ENCODE assay signal across 8 mouse cellular contexts in genomic region chr9:121995077-121995476, GRCm38 (mm10). TPM values are rescaled to one million over a fixed set of nuclear protein-coding genes. Genes with fewer than 3 reads are reported as not detected.
DNase-seq lines count a peak whose midpoint lies in the region; ATAC-seq and TF ChIP-seq lines count a peak whose summit lies in the region.

No protein-coding gene starts in this region.

- no peak overlapping the region for H3K9ac ChIP-seq in liver, adult 2 months (ENCODE audit: low read depth, low read length)
- H3K9ac ChIP-seq in forebrain, embryonic 11.5 days (ENCODE audit: low read length): peak overlapping the region; percentile 83
- H3K9ac ChIP-seq in intestine, embryonic 16.5 days (ENCODE audit: low read depth, low read length): peak overlapping the region; percentile 83
- H3K9ac ChIP-seq in neural tube, embryonic 13.5 days: peak overlapping the region; percentile 87

- no peak for TF ChIP-seq CTCF in liver, adult 2 months (IDR thresholded peaks at IDR 0.05; ENCODE audit: low read depth, low read length)

- intact Hi-C loops in left cerebral cortex, postnatal 36 days (cut with DNase I): no loop called here

- ATAC-seq in forebrain, embryonic 11.5 days (replicated peaks; ENCODE audit: low FRiP score): no peak
- no peak for ATAC-seq in intestine, embryonic 16.5 days
- ATAC-seq in neural tube, embryonic 13.5 days (ENCODE audit: low read depth): no peak

- no peak overlapping the region for H3K27ac ChIP-seq in liver, adult 2 months (replicated peaks; ENCODE audit: insufficient read depth, low read depth, low read length)
- no peak overlapping the region for H3K27ac ChIP-seq in forebrain, embryonic 11.5 days (ENCODE audit: low read depth, low read length)
- no peak overlapping the region for H3K27ac ChIP-seq in intestine, embryonic 16.5 days (ENCODE audit: low read length)
- no peak overlapping the region for H3K27ac ChIP-seq in neural tube, embryonic 13.5 days (replicated peaks)

- H3K79me2 ChIP-seq in liver, adult 2 months (ENCODE audit: control insufficient read depth, insufficient read depth, low read length): no peaks in the 10 kb centered on the region; the same call in 1 of the 2 replicates

- TF ChIP-seq POLR2A in liver, adult 2 months (IDR thresholded peaks at IDR 0.05; ENCODE audit: extremely low read depth, insufficient read depth, low read length): no peak

- no peaks in the 10 kb centered on the region for H3K4me1 ChIP-seq in liver, adult 2 months (ENCODE audit: control insufficient read depth, insufficient read depth, low read length)
- peaks cover 2% of the 10 kb centered on the region; the same call in 1 of the 2 replicates for H3K4me1 ChIP-seq in forebrain, embryonic 11.5 days (replicated peaks; ENCODE audit: control insufficient read depth, insufficient read depth, low read length)
- H3K4me1 ChIP-seq in intestine, embryonic 16.5 days (ENCODE audit: control insufficient read depth, insufficient read depth, low read length): peaks cover 6% of the 10 kb centered on the region; the same call in 1 of the 2 replicates
- peaks cover 27% of the 10 kb centered on the region for H3K4me1 ChIP-seq in neural tube, embryonic 13.5 days (replicated peaks)

- H3K4me3 ChIP-seq in liver, adult 2 months (ENCODE audit: insufficient read depth, low read depth, low read length): peak overlapping the region; percentile 56; the same call in 1 of the 2 replicates
- H3K4me3 ChIP-seq in forebrain, embryonic 11.5 days (ENCODE audit: low read depth, low read length): peak overlapping the region; percentile 88
- peak overlapping the region; percentile 89 for H3K4me3 ChIP-seq in intestine, embryonic 16.5 days (ENCODE audit: low read length)
- H3K4me3 ChIP-seq in neural tube, embryonic 13.5 days: peak overlapping the region; percentile 93

- H3K9me3 ChIP-seq in forebrain, embryonic 11.5 days (ENCODE audit: control insufficient read depth, low read length): no peaks in the 10 kb centered on the region
- H3K9me3 ChIP-seq in intestine, embryonic 16.5 days (ENCODE audit: control insufficient read depth, low read length): no peaks in the 10 kb centered on the region
- H3K9me3 ChIP-seq in neural tube, embryonic 13.5 days: no peaks in the 10 kb centered on the region

- WGBS in liver, adult 2 months: 21% methylated on average over 10 of the region's 10 CpGs
- WGBS in forebrain, embryonic 11.5 days: 16% methylated on average over 10 of the region's 10 CpGs
- 13% methylated on average over 10 of the region's 10 CpGs for WGBS in intestine, embryonic 16.5 days
- 19% methylated on average over 10 of the region's 10 CpGs for WGBS in neural tube, embryonic 13.5 days

- no peaks in the 10 kb centered on the region for H3K27me3 ChIP-seq in liver, adult 2 months (ENCODE audit: control insufficient read depth, insufficient read depth, low read length)
- no peaks in the 10 kb centered on the region for H3K27me3 ChIP-seq in forebrain, embryonic 11.5 days (ENCODE audit: control insufficient read depth, insufficient read depth, low read length)
- H3K27me3 ChIP-seq in intestine, embryonic 16.5 days (replicated peaks; ENCODE audit: control insufficient read depth, insufficient read depth, low read length): no peaks in the 10 kb centered on the region
- H3K27me3 ChIP-seq in neural tube, embryonic 13.5 days: no peaks in the 10 kb centered on the region; the same call in 1 of the 2 replicates

- no peak for DNase-seq in liver, adult 2 months (ENCODE audit: extremely low read depth, low read depth, low spot score)
- DNase-seq in liver: no peak
- DNase-seq in forebrain, embryonic 11.5 days (ENCODE audit: low spot score): no peak
- no peak for DNase-seq in urinary bladder, adult 2 months (ENCODE audit: low spot score)
- no peak for DNase-seq in cerebellum, postnatal 4 days (ENCODE audit: low spot score in 2 of 2)
- no peak for DNase-seq in left cerebral cortex, postnatal 36 days (ENCODE audit: low spot score in 2 of 2)

- H3K4me2 ChIP-seq in forebrain, embryonic 11.5 days (ENCODE audit: low read depth, low read length, severe bottlenecking): peak overlapping the region; percentile 94
- H3K4me2 ChIP-seq in intestine, embryonic 16.5 days (ENCODE audit: low read depth, low read length): peak overlapping the region; percentile 91
- H3K4me2 ChIP-seq in neural tube, embryonic 13.5 days: peak overlapping the region; percentile 86

- H3K36me3 ChIP-seq in liver, adult 2 months (ENCODE audit: control insufficient read depth, insufficient read depth, low read length): no peaks in the 10 kb centered on the region
- no peaks in the 10 kb centered on the region for H3K36me3 ChIP-seq in forebrain, embryonic 11.5 days (ENCODE audit: control insufficient read depth, insufficient read depth, low read length)
- no peaks in the 10 kb centered on the region for H3K36me3 ChIP-seq in intestine, embryonic 16.5 days (ENCODE audit: control insufficient read depth, insufficient read depth, low read length)
- no peaks in the 10 kb centered on the region for H3K36me3 ChIP-seq in neural tube, embryonic 13.5 days

RNA-seq across cellular contexts. Expression of gene Pomgnt2, which starts 1.8 kb away (rescaled TPM):
- total RNA-seq in liver, adult 2 months (2014; rRNA removed): 1.7 TPM in 2 replicates
- polyA plus RNA-seq in liver, adult 2 months (2012; rRNA removed): 3.8 and 5.3 TPM in 2 replicates
- 12.9 and 14.6 TPM in 2 replicates for polyA plus RNA-seq in forebrain, embryonic 11.5 days (2014; fragmentation: Nextera tagmentation; extraction: Ambion mirVana)
- polyA plus RNA-seq in intestine, embryonic 16.5 days (2015; fragmentation: Nextera tagmentation; extraction: Ambion mirVana): 14.4 and 15.9 TPM in 2 replicates
- polyA plus RNA-seq in neural tube, embryonic 13.5 days (2015; fragmentation: Nextera tagmentation; extraction: Ambion mirVana): 22.1 and 25.1 TPM in 2 replicates
- polyA plus RNA-seq in urinary bladder, adult 2 months (2012; rRNA removed): 15.7 and 16.7 TPM in 2 replicates
- total RNA-seq in left cerebral cortex, postnatal 36 days (2021): 10 to 100 TPM; 38.0 to 38.2 TPM

RNA-seq across cellular contexts. Expression of gene Fam198a, which starts 44.3 kb away (rescaled TPM):
- total RNA-seq in liver, adult 2 months (2014; rRNA removed): 0.74 and 4.0 TPM in 2 replicates
- 2.3 and 4.4 TPM in 2 replicates for polyA plus RNA-seq in liver, adult 2 months (2012; rRNA removed)
- polyA plus RNA-seq in forebrain, embryonic 11.5 days (2014; fragmentation: Nextera tagmentation; extraction: Ambion mirVana): 0.31 and 0.40 TPM in 2 replicates
- polyA plus RNA-seq in intestine, embryonic 16.5 days (2015; fragmentation: Nextera tagmentation; extraction: Ambion mirVana): 2.7 and 3.5 TPM in 2 replicates
- 2.8 and 3.5 TPM in 2 replicates for polyA plus RNA-seq in neural tube, embryonic 13.5 days (2015; fragmentation: Nextera tagmentation; extraction: Ambion mirVana)
- 6.7 and 7.3 TPM in 2 replicates for polyA plus RNA-seq in urinary bladder, adult 2 months (2012; rRNA removed)
- 1 to 10 TPM; 5.2 to 5.4 TPM for total RNA-seq in left cerebral cortex, postnatal 36 days (2021)
